Mouse (Mus musculus) neural tube, embryonic 15.5 days (tissue): ENCODE data around the gene Tcf23. TPM values are rescaled to one million over a fixed set of nuclear protein-coding genes. Genes with fewer than 3 reads are reported as not detected.

Experiments used
- ATAC-seq: fragments of 200-750 bp; cut with Nextera tagmentation; 2 replicates; pipeline ENCODE4 v1.8.0; 2017; ENCODE audit warnings: mild to moderate bottlenecking, moderate TSS enrichment, moderate library complexity; ENCODE audit not compliant: low FRiP score
- H3K27ac ChIP-seq: fragments of 300-500 bp; sonication (generic); replicated peaks from 2 replicates; pipeline ENCODE4 v1.5.1; 2015; ENCODE audit warnings: mild to moderate bottlenecking, inconsistent platforms
- H3K27me3 ChIP-seq: fragments of 300-500 bp; sonication (generic); replicated peaks from 2 replicates; pipeline ENCODE4 v1.6.1; 2015; ENCODE audit warnings: inconsistent platforms
- H3K36me3 ChIP-seq: fragments of 300-500 bp; sonication (generic); 2 replicates; pipeline ENCODE4 v1.6.1; 2015; ENCODE audit warnings: inconsistent platforms
- H3K4me1 ChIP-seq: fragments of 300-500 bp; sonication (generic); 2 replicates; pipeline ENCODE4 v1.6.1; 2015; ENCODE audit warnings: inconsistent platforms
- H3K4me2 ChIP-seq: fragments of 300-500 bp; sonication (generic); 2 replicates; pipeline ENCODE4 v1.6.1; 2015; ENCODE audit warnings: inconsistent platforms, mild to moderate bottlenecking, moderate library complexity
- H3K4me3 ChIP-seq: fragments of 300-500 bp; sonication (generic); replicated peaks from 2 replicates; pipeline ENCODE4 v1.5.1; 2015; ENCODE audit warnings: mild to moderate bottlenecking, inconsistent platforms
- H3K9ac ChIP-seq: fragments of 300-500 bp; sonication (generic); replicated peaks from 2 replicates; pipeline ENCODE4 v1.6.1; 2015; ENCODE audit warnings: mild to moderate bottlenecking, inconsistent platforms
- H3K9me3 ChIP-seq: fragments of 300-500 bp; sonication (generic); replicated peaks from 2 replicates; pipeline ENCODE4 v1.6.1; 2016; ENCODE audit warnings: inconsistent platforms
- WGBS: fragments of 180-500 bp; shearing (Covaris S2); methylation state at CpG from one replicate; pipeline ENCODE4 v1.1.7; 2015; ENCODE audit warnings: mixed read lengths; 5-methylcytosine and 5-hydroxymethylcytosine counted together
- polyA plus RNA-seq: library from polyadenylated mRNA; unstranded; fragments of >200 nt; fragmentation: Nextera tagmentation; extraction: Ambion mirVana; gene quantifications from 2 replicates; pipeline ENCODE4 v1.2.1, GENCODE M21; 2015

The Tcf23 gene
- polyA plus RNA-seq, 1 experiment from 2014 or later = not detected

- no peak overlapping the region for H3K27ac ChIP-seq
- peak overlapping the region; percentile 88 for H3K4me2 ChIP-seq
- no peak for ATAC-seq
- H3K36me3 ChIP-seq = peaks cover 37% of the 10 kb centered on the region
- H3K4me3 ChIP-seq = no peak overlapping the region
- no peak overlapping the region for H3K9ac ChIP-seq
- no peaks in the 10 kb centered on the region for H3K9me3 ChIP-seq
- no peaks in the 10 kb centered on the region; the same call in 1 of the 2 replicates for H3K27me3 ChIP-seq
- peaks cover 24% of the 10 kb centered on the region for H3K4me1 ChIP-seq
- WGBS = 92% methylated on average over 2 of the region's 2 CpGs
These were observed 17.5 kb upstream of the Tcf23 start for GRCm38 (mm10) chr5:30950922-30951321.

DNA sequence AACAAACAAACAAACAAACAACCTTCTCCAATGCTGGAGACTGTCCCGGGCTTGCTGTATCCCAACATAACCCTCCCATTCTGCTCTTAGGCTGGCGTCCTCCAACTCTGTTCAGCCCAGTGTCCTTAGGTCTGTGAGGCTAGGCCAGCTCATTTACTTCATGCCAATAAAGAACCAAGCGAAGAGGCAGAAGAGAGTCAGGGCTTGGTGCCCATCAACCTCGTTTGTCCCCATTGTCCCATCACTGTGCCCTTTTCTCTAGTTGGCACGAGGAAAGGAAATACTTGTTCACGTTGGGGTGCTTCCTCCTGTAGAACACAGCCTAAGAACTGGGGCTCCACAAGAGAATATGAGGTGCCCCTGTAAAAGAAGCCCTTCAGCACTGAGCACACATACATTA is 16.8 kb upstream of the Tcf23 start:
- Histone ChIP-seq H3K9ac (no peak overlapping the region), H3K4me1 (peaks cover 22% of the 10 kb centered on the region), H3K27me3 (no peaks in the 10 kb centered on the region; the same call in 1 of the 2 replicates), H3K27ac (no peak overlapping the region), H3K4me3 (no peak overlapping the region), H3K4me2 (no peak overlapping the region), H3K9me3 (no peaks in the 10 kb centered on the region), H3K36me3 (peaks cover 40% of the 10 kb centered on the region)
- ATAC-seq = no peak
- 79% methylated on average over 6 of the region's 6 CpGs for WGBS

DNA sequence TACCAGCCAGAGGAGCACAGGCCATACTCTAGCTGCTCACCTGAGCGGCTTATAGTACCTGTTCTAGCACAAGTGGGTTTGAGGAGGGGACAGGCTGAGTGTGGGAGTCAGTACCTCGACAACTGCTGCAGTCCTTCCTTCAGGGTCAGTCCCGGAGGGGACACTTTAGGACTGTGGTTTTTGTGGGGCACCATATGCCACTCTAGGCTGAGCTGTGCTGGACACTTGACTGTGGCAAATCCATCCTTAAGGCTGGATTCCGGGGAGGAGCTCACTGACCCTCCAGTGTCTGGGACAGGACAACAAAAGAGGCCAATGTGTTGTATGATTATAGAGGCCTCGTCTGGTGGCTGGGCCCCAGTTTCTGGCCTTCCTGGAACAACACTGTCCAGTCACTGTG is 15.9 kb upstream of the Tcf23 start:
- H3K4me2 ChIP-seq = no peak overlapping the region
- no peak overlapping the region for H3K27ac ChIP-seq
- peaks cover 25% of the 10 kb centered on the region for H3K4me1 ChIP-seq
- H3K9ac ChIP-seq = no peak overlapping the region
- H3K9me3 ChIP-seq = no peaks in the 10 kb centered on the region
- H3K27me3 ChIP-seq = no peaks in the 10 kb centered on the region; the same call in 1 of the 2 replicates
- peaks cover 42% of the 10 kb centered on the region for H3K36me3 ChIP-seq
- no peak for ATAC-seq
- H3K4me3 ChIP-seq = no peak overlapping the region
- 88% methylated on average over 5 of the region's 5 CpGs for WGBS

GRCm38 (mm10) chr5:30954065-30954464 is 14.4 kb upstream of the Tcf23 start:
- peaks cover 51% of the 10 kb centered on the region for H3K36me3 ChIP-seq
- H3K4me2 ChIP-seq = no peak overlapping the region
- H3K4me3 ChIP-seq = no peak overlapping the region
- peaks cover 36% of the 10 kb centered on the region for H3K4me1 ChIP-seq
- H3K27me3 ChIP-seq = no peaks in the 10 kb centered on the region
- no peak overlapping the region for H3K27ac ChIP-seq
- no peak for ATAC-seq
- no peaks in the 10 kb centered on the region for H3K9me3 ChIP-seq
- 88% methylated on average over 6 of the region's 6 CpGs for WGBS
- no peak overlapping the region for H3K9ac ChIP-seq

GRCm38 (mm10) chr5:30954556-30954955 is 13.9 kb upstream of the Tcf23 start:
- WGBS = 94% methylated on average over 9 of the region's 9 CpGs
- ATAC-seq = no peak

GRCm38 (mm10) chr5:30955751-30956150 is 12.7 kb upstream of the Tcf23 start:
- H3K4me2 ChIP-seq = no peak overlapping the region
- H3K27me3 ChIP-seq = no peaks in the 10 kb centered on the region
- H3K27ac ChIP-seq = no peak overlapping the region
- H3K4me1 ChIP-seq = peaks cover 31% of the 10 kb centered on the region
- no peak overlapping the region for H3K4me3 ChIP-seq
- H3K36me3 ChIP-seq = peaks cover 51% of the 10 kb centered on the region
- H3K9me3 ChIP-seq = no peaks in the 10 kb centered on the region
- 94% methylated on average over 6 of the region's 6 CpGs for WGBS
- ATAC-seq = no peak
- no peak overlapping the region for H3K9ac ChIP-seq

More at GRCm38 (mm10) chr5:30954556-30954955, 13.9 kb upstream of the Tcf23 start:
- no peaks in the 10 kb centered on the region for H3K27me3 ChIP-seq
- H3K27ac ChIP-seq = no peak overlapping the region
- H3K9ac ChIP-seq = no peak overlapping the region
- peaks cover 51% of the 10 kb centered on the region for H3K36me3 ChIP-seq
- H3K4me3 ChIP-seq = no peak overlapping the region
- H3K4me2 ChIP-seq = no peak overlapping the region
- peaks cover 36% of the 10 kb centered on the region for H3K4me1 ChIP-seq
- H3K9me3 ChIP-seq = no peaks in the 10 kb centered on the region

GRCm38 (mm10) chr5:30957891-30958290 is 10.6 kb upstream of the Tcf23 start:
- WGBS = 93% methylated on average over 6 of the region's 6 CpGs
- Histone ChIP-seq H3K9me3 (no peaks in the 10 kb centered on the region), H3K9ac (no peak overlapping the region), H3K36me3 (peaks cover 44% of the 10 kb centered on the region), H3K27ac (no peak overlapping the region), H3K4me1 (peaks cover 29% of the 10 kb centered on the region), H3K27me3 (0 out of 2 replicates have a peak, but pooled peaks cover 4% of the 10 kb centered on the region), H3K4me2 (peak overlapping the region; percentile 75), H3K4me3 (no peak overlapping the region)
- no peak for ATAC-seq

GRCm38 (mm10) chr5:30959198-30959854 is 9.1 kb upstream of the Tcf23 start:
- peaks cover 29% of the 10 kb centered on the region for H3K4me1 ChIP-seq
- no peaks in the 10 kb centered on the region for H3K9me3 ChIP-seq
- H3K4me2 ChIP-seq = peak overlapping the region; percentile 75
- no peak; the same call in 1 of the 2 replicates for ATAC-seq
- H3K9ac ChIP-seq = peak overlapping the region; percentile 85
- peaks cover 30% of the 10 kb centered on the region for H3K36me3 ChIP-seq
- 40% methylated on average over 19 of the region's 19 CpGs for WGBS
- peak overlapping the region; percentile 90 for H3K4me3 ChIP-seq
- peak overlapping the region; percentile 90 for H3K27ac ChIP-seq
- peaks cover 4% of the 10 kb centered on the region for H3K27me3 ChIP-seq

- Histone ChIP-seq H3K4me2 (peak within 1 kb of the TSS; percentile 75), H3K4me1 (peaks cover 29% of the 10 kb centered on the region), H3K27ac (peak within 1 kb of the TSS; percentile 90), H3K36me3 (peaks cover 23% of the 10 kb centered on the region), H3K4me3 (peak within 1 kb of the TSS; percentile 90), H3K9me3 (no peaks in the 10 kb centered on the region), H3K27me3 (peaks cover 4% of the 10 kb centered on the region), H3K9ac (peak within 1 kb of the TSS; percentile 85)
- under 1% methylated on average over 56 of the region's 56 CpGs for WGBS
- peak; percentile 96 for ATAC-seq
These were observed 8.4 kb upstream of the Tcf23 start, which contains the start of gene Preb for GRCm38 (mm10) chr5:30959966-30960501. Preb (minus strand) TSS chr5:30960361.

GRCm38 (mm10) chr5:30960814-30961213 is 7.6 kb upstream of the Tcf23 start:
- WGBS = 81% methylated on average over 2 of the region's 2 CpGs
- peaks cover 15% of the 10 kb centered on the region for H3K36me3 ChIP-seq
- peak overlapping the region; percentile 90 for H3K4me3 ChIP-seq
- H3K9ac ChIP-seq = no peak overlapping the region
- H3K4me2 ChIP-seq = peak overlapping the region; percentile 75
- H3K4me1 ChIP-seq = peaks cover 29% of the 10 kb centered on the region
- H3K27me3 ChIP-seq = peaks cover 4% of the 10 kb centered on the region
- peak overlapping the region; percentile 90 for H3K27ac ChIP-seq
- H3K9me3 ChIP-seq = no peaks in the 10 kb centered on the region
- no peak for ATAC-seq

- no peak overlapping the region for H3K27ac ChIP-seq
- no peak for ATAC-seq
- WGBS = 79% methylated on average over 10 of the region's 10 CpGs
- no peak overlapping the region for H3K9ac ChIP-seq
- H3K27me3 ChIP-seq = peaks cover 4% of the 10 kb centered on the region
- H3K36me3 ChIP-seq = peaks cover 12% of the 10 kb centered on the region
- H3K4me2 ChIP-seq = no peak overlapping the region
- peaks cover 29% of the 10 kb centered on the region for H3K4me1 ChIP-seq
- no peaks in the 10 kb centered on the region for H3K9me3 ChIP-seq
- no peak overlapping the region for H3K4me3 ChIP-seq
These were observed 6.6 kb upstream of the Tcf23 start for GRCm38 (mm10) chr5:30961545-30962505.
